Mouse (Mus musculus): Measurements from ENCODE around the gene Synpo2. TPM values are rescaled to one million over a fixed set of nuclear protein-coding genes. Genes with fewer than 3 reads are reported as not detected.
A peak's percentile ranks its signal among the peaks of the same experiment; 100 is the strongest.

Synpo2 gene
- 11.8 and 12.8 TPM in 2 replicates for polyA plus RNA-seq (2012; rRNA removed)

GRCm38 (mm10) chr3:123235921-123236320 lies at the start of gene Synpo2:
TSS of gene Synpo2 (minus strand) at chr3:123236149.
- peak; percentile 58 for DNase-seq
- no peaks in the 10 kb centered on the region; the same call in 1 of the 2 replicates for H3K4me1 ChIP-seq (ENCODE audit: control insufficient read depth, insufficient read depth, low read length)
- H3K4me3 ChIP-seq (replicated peaks; ENCODE audit: extremely low read depth, low read depth, low read length) = peak within 1 kb of the TSS; percentile 55
- 0 out of 2 replicates have a peak, but pooled peaks have one; percentile 10 for TF ChIP-seq POLR2A (IDR thresholded peaks at IDR 0.05; ENCODE audit: borderline replicate concordance, extremely low read depth, low read depth, low read length)
- no peak for TF ChIP-seq CTCF (IDR thresholded peaks at IDR 0.05; ENCODE audit: insufficient read depth, low read length)
- 1% methylated on average over 20 of the region's 20 CpGs for WGBS

- Histone ChIP-seq H3K4me3 (replicated peaks; ENCODE audit: extremely low read depth, low read depth, low read length) (no peak overlapping the region), H3K4me1 (ENCODE audit: control insufficient read depth, insufficient read depth, low read length) (no peaks in the 10 kb centered on the region)
- no peak for DNase-seq
- TF ChIP-seq CTCF (IDR thresholded peaks at IDR 0.05; ENCODE audit: insufficient read depth, low read length) (no peak), POLR2A (IDR thresholded peaks at IDR 0.05; ENCODE audit: borderline replicate concordance, extremely low read depth, low read depth, low read length) (no peak)
Measured at GRCm38 (mm10) chr3:123285649-123286048, 49.7 kb upstream of the Synpo2 start.

DNA sequence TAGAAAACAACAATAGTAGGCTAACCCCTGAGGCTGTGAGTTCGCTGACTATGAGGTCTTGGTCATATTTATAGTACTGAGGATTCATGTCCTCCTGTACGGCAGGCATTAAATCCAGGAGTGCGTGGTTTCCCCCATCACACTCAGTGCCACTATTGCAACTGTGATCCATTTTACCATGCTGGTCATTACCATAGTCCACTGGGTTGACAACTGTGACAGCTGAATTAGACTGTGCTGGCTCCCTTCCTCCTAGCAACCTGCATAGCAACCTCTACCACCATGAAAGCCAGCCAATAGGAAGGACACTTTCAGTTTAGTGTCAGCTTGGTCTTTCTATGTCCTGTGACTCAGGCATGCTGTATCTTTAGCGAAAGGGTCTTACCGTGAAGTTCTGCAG lies 48.3 kb upstream of the Synpo2 start:
- 95% methylated on average over 5 of the region's 5 CpGs for WGBS
- H3K4me1 ChIP-seq (ENCODE audit: control insufficient read depth, insufficient read depth, low read length) = no peaks in the 10 kb centered on the region
- DNase-seq = no peak
- no peak overlapping the region for H3K4me3 ChIP-seq (replicated peaks; ENCODE audit: extremely low read depth, low read depth, low read length)
- TF ChIP-seq POLR2A (IDR thresholded peaks at IDR 0.05; ENCODE audit: borderline replicate concordance, extremely low read depth, low read depth, low read length) (no peak), CTCF (IDR thresholded peaks at IDR 0.05; ENCODE audit: insufficient read depth, low read length) (no peak)

GRCm38 (mm10) chr3:123282866-123283615 lies 47.1 kb upstream of the Synpo2 start:
- no peak for DNase-seq
- WGBS = 78% methylated on average over 12 of the region's 12 CpGs
- Histone ChIP-seq H3K4me3 (replicated peaks; ENCODE audit: extremely low read depth, low read depth, low read length) (no peak overlapping the region), H3K4me1 (ENCODE audit: control insufficient read depth, insufficient read depth, low read length) (no peaks in the 10 kb centered on the region)
- TF ChIP-seq CTCF (IDR thresholded peaks at IDR 0.05; ENCODE audit: insufficient read depth, low read length) (no peak), POLR2A (IDR thresholded peaks at IDR 0.05; ENCODE audit: borderline replicate concordance, extremely low read depth, low read depth, low read length) (no peak)

GRCm38 (mm10) chr3:123267741-123268201 lies 31.8 kb upstream of the Synpo2 start:
- WGBS = under 1% methylated on average over 25 of the region's 25 CpGs
- DNase-seq = peak; percentile 74
- H3K4me1 ChIP-seq (ENCODE audit: control insufficient read depth, insufficient read depth, low read length) = no peaks in the 10 kb centered on the region
- peak overlapping the region; percentile 77 for H3K4me3 ChIP-seq (replicated peaks; ENCODE audit: extremely low read depth, low read depth, low read length)
- TF ChIP-seq CTCF (IDR thresholded peaks at IDR 0.05; ENCODE audit: insufficient read depth, low read length) (no peak), POLR2A (IDR thresholded peaks at IDR 0.05; ENCODE audit: borderline replicate concordance, extremely low read depth, low read depth, low read length) (0 out of 2 replicates have a peak, but pooled peaks have one; percentile 45)

DNA sequence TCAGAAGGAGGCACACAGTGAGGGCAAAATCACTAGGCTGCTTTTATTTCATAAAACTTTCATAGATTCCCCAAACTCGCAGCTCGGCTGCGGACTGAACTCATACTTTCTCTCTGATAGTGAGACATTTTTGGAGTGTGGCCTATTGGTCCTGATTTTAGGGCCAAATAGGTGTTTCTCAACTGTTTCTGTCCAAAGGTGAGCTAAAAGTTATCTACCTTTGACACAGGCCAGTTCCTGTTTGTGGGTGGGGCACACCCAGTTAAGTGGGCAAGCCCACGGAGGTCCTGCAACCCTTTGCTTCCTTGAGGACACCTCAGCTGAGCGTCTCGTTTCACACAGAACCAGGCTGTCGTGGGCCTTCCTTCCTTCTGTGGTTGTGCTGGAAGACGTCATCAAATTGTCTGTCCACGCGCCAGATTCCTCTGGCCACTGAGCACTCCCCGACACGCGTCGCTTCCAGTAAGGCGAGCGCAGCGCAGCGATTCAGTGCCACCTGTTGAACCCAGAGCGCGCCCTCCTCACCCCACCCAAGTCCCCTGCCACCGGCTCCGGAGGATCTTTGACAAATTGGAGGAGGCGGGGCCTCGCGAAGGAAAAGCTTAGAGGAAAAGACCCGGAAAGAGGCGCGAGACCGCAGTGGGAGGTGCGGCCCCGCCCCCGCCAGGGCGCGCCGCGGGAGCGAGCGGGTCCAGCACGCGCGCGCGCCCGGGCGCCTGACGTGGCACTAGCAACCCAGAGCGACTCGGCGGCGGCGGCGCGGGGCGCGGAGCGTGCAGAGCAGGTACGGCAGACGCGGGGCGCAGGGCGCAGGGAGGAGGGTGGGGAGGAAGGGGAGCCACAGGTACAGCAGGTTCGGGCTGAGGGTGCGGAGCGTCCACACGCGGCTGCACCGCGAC lies 31.1 kb upstream of the Synpo2 start, which contains the start of gene Sec24d:
Gene Sec24d, plus strand, starts transcription at position 703 of the 899 bp plus-strand sequence.
- WGBS = 3% methylated on average over 68 of the region's 68 CpGs
- TF ChIP-seq POLR2A (IDR thresholded peaks at IDR 0.05; ENCODE audit: borderline replicate concordance, extremely low read depth, low read depth, low read length) = peak; percentile 43; the same call in 1 of the 2 replicates
- no peak for TF ChIP-seq CTCF (IDR thresholded peaks at IDR 0.05; ENCODE audit: insufficient read depth, low read length)
- Histone ChIP-seq H3K4me3 (replicated peaks; ENCODE audit: extremely low read depth, low read depth, low read length) (peak within 1 kb of the TSS; percentile 77), H3K4me1 (ENCODE audit: control insufficient read depth, insufficient read depth, low read length) (no peaks in the 10 kb centered on the region)
- DNase-seq = peak; percentile 85

- 36% methylated on average over 6 of the region's 6 CpGs for WGBS
- no peak for DNase-seq
- H3K4me1 ChIP-seq (ENCODE audit: control insufficient read depth, insufficient read depth, low read length) = no peaks in the 10 kb centered on the region
- peak overlapping the region; percentile 74 for H3K4me3 ChIP-seq (replicated peaks; ENCODE audit: extremely low read depth, low read depth, low read length)
- no peak for TF ChIP-seq POLR2A (IDR thresholded peaks at IDR 0.05; ENCODE audit: borderline replicate concordance, extremely low read depth, low read depth, low read length)
- TF ChIP-seq CTCF (IDR thresholded peaks at IDR 0.05; ENCODE audit: insufficient read depth, low read length) = no peak
Measured at GRCm38 (mm10) chr3:123264706-123265105, 28.8 kb upstream of the Synpo2 start.

- no peaks in the 10 kb centered on the region for H3K4me1 ChIP-seq (ENCODE audit: control insufficient read depth, insufficient read depth, low read length)
- TF ChIP-seq POLR2A (IDR thresholded peaks at IDR 0.05; ENCODE audit: borderline replicate concordance, extremely low read depth, low read depth, low read length) (no peak), CTCF (IDR thresholded peaks at IDR 0.05; ENCODE audit: insufficient read depth, low read length) (no peak)
- H3K4me3 ChIP-seq (replicated peaks; ENCODE audit: extremely low read depth, low read depth, low read length) = no peak overlapping the region
- 69% methylated on average over 4 of the region's 4 CpGs for WGBS
- DNase-seq = no peak
Measured at GRCm38 (mm10) chr3:123258709-123259108, 22.8 kb upstream of the Synpo2 start.
